Mouse (Mus musculus): ENCODE results near the gene Fbxl12. TPM values are rescaled to one million over a fixed set of nuclear protein-coding genes. Genes with fewer than 3 reads are reported as not detected.
"Not testable (repeated sequence)": the region's sequence is repeated elsewhere in the genome, so short reads cannot be mapped to it uniquely, and the experiment has no call there.

Fbxl12 gene
- 21.5 and 21.6 TPM in 2 replicates for polyA plus RNA-seq (2016; fragmentation: Nextera tagmentation; extraction: Ambion mirVana)

DNA sequence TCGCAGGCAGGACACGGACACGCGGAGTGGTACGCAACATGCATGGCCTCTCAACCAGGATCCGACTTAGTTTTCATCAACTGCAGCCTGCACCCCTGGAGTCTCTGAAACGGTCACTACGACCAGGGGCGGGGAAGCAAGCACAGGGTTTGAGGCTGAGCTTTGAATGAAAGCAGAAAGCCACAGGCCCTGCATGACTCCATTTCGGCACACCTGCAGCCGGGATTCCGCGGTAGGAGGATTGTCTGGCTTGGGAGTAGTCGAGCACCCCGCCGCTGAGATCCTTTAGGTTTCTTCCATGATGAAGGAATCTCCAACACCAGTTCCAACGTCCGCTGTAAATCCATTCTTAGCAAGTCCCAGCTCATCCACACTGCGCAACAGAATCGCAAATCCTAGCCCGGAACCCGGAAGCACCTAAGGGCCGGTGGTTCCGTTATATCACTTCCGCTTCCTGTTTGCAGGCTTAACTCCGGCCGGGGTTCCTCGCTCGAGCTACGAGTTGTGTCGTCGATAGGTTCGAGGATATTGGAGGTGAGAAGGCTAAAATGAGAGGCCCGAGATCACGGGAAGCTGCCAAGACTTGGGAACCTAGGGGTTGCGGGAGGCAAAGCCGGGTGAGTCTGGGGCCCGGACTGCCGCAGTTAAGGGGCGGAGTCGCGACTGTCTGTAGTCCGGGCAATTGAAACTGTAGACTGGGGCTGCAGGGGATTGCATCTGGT lies at the start of gene Fbxl12:
Fbxl12 (minus strand) TSS at position 408 of the 722 bp plus-strand sequence.
- peak; percentile 82 for DNase-seq (ENCODE audit: low spot score)
- peak within 1 kb of the TSS; percentile 62 for H3K27ac ChIP-seq
- H3K27me3 ChIP-seq (ENCODE audit: low read depth, poor library complexity, severe bottlenecking) = no peaks in the 10 kb centered on the region
- H3K9me3 ChIP-seq (replicated peaks) = no peaks in the 10 kb centered on the region
- H3K4me3 ChIP-seq = peak within 1 kb of the TSS; percentile 84
- peaks cover 33% of the 10 kb centered on the region for H3K36me3 ChIP-seq
- under 1% methylated on average over 43 of the region's 43 CpGs for WGBS
- H3K4me1 ChIP-seq = peaks cover 21% of the 10 kb centered on the region

DNA sequence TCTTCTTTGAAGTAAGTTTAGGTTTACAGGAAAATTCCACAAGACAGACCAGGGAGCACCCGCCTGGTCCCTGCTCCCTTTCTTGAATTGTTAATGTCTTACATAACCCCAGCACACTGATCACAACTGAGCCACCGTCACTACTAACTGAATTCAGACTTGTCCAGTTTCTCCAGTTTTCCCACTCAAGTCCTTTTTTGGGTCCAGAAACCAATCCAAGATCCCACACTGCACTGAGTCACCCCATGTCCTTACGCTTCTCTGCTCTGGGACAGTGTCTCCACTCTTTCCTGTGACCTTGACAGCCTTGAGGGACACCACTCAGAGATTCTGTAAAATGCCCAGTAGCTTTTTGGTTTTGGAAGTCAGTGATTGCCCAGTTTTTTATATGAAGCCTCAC lies 48.3 kb upstream of the Fbxl12 start:
- Histone ChIP-seq H3K27ac (no peak overlapping the region), H3K36me3 (no peaks in the 10 kb centered on the region), H3K27me3 (ENCODE audit: low read depth, poor library complexity, severe bottlenecking) (peaks cover 41% of the 10 kb centered on the region), H3K4me3 (no peak overlapping the region), H3K4me1 (peaks cover 17% of the 10 kb centered on the region), H3K9me3 (replicated peaks) (no peaks in the 10 kb centered on the region)
- no peak for DNase-seq (ENCODE audit: low spot score)
- WGBS = 89% methylated on average over 3 of the region's 3 CpGs

DNA sequence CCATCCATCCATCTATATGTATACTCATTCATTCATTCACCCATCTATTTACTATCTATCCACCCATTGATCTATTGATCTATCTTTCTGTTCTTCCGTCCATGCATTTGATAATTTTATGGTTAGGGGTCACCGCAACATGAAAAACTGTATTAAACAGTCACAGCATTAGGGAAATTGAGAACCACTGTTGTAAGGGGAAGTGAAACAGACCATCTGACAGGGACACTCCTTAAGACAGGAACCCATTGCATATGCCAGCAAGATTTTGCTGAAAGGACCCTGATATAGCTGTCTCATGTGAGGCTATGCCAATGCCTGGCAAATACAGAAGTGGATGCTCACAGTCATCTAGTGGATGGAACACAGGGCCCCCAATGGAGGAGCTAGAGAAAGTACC lies 45.9 kb upstream of the Fbxl12 start:
- H3K9me3 ChIP-seq (replicated peaks); H3K36me3 ChIP-seq; DNase-seq (ENCODE audit: low spot score); H3K27ac ChIP-seq; H3K4me3 ChIP-seq: not testable (repeated sequence)
- 94% methylated on average over 2 of the region's 2 CpGs for whole genome bisulfite sequencing
- peaks cover 24% of the 10 kb centered on the region for H3K27me3 ChIP-seq (ENCODE audit: low read depth, poor library complexity, severe bottlenecking)
- peaks cover 17% of the 10 kb centered on the region for H3K4me1 ChIP-seq

DNA sequence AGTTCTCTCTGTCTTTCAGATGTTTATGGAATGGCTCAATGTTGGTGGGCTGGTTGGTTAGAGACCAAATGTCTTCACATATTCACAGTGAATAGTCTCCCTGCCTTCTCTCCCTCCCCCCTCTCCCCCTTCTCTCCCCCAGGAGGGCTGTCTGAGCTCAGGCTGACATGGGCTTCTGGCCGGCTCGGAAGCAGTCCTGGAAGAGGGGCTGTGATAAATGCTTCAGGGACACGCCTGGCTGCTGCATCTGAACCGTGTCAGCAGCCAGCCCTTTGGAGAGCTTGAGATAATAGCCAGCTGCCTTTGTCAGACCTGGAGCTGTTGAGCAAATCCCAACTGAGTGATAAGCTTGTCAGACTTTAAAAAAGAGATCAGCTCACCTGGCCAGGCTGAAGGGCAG lies 45.3 kb upstream of the Fbxl12 start:
- H3K4me3 ChIP-seq = no peak overlapping the region
- H3K27me3 ChIP-seq (ENCODE audit: low read depth, poor library complexity, severe bottlenecking) = peaks cover 19% of the 10 kb centered on the region
- H3K36me3 ChIP-seq = no peaks in the 10 kb centered on the region
- WGBS = 6% methylated on average over 4 of the region's 4 CpGs
- H3K4me1 ChIP-seq = peaks cover 13% of the 10 kb centered on the region
- no peak overlapping the region for H3K27ac ChIP-seq
- no peak for DNase-seq (ENCODE audit: low spot score)
- no peaks in the 10 kb centered on the region for H3K9me3 ChIP-seq (replicated peaks)

DNA sequence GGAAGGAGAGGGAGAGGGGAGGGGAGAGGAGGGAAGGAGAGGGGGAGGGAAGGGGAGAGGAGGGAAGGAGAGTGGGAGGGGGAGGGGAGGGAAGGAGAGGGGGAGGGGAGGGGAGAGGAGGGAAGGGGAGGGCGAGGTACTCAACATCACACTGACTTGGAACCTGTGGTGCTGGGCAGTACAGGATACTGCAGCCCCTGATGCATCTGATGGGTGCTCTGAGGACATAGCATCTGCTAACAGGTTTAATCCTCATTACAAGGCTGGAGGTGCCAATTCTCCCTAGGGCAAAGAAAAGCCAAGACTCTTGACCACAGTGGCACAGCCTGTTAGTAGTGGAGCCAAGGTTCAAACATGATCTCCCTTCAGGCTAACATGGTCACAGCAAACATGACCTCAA lies 44.8 kb upstream of the Fbxl12 start:
- Histone ChIP-seq H3K4me1 (peaks cover 8% of the 10 kb centered on the region), H3K4me3 (no peak overlapping the region), H3K9me3 (replicated peaks) (no peaks in the 10 kb centered on the region), H3K27ac (no peak overlapping the region), H3K36me3 (no peaks in the 10 kb centered on the region), H3K27me3 (ENCODE audit: low read depth, poor library complexity, severe bottlenecking) (peaks cover 14% of the 10 kb centered on the region)
- 43% methylated on average over 1 of the region's 1 CpGs for WGBS
- no peak for DNase-seq (ENCODE audit: low spot score)

DNA sequence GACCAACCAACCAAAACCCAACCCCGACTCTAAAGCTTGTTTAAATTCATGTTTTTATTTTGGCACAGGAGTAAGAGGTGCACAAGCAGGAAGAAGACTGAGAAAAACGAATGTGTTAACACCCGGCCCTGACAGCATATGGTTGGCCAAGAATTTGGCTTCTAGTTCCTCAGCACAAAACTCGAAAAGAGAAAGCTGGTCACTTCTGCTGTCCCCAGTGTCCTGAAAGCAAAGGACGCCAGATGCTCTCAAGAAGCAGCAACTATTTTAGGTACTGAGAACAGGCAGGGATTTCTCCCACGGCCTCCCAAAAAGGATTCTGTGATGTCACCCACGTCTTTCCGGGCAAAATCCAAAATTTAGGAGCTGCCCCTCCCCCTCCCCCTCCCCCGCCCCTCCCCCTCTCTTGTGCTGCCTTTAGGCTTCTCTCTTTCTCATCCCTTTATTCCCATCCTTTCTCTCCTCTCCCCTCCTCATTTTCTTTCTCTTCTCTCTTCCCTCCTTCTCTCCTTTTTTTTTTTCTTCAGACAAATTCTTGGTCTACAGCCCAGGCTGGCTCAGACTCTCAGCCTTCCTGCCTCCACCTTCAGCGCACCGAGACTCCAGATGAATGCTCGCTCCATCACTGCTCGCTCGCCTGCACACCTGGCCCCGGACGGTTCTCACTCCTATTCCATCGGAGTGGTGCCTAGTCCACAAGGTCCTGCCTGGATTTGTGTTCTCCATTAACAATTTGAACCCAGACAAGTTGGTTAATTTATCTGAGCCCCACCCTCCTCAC lies 40.7 kb upstream of the Fbxl12 start:
- DNase-seq (ENCODE audit: low spot score) = no peak
- no peaks in the 10 kb centered on the region for H3K9me3 ChIP-seq (replicated peaks)
- WGBS = 61% methylated on average over 16 of the region's 17 CpGs
- H3K4me1 ChIP-seq = 0 out of 2 replicates have a peak, but pooled peaks cover 7% of the 10 kb centered on the region
- H3K27me3 ChIP-seq (ENCODE audit: low read depth, poor library complexity, severe bottlenecking) = no peaks in the 10 kb centered on the region
- no peak overlapping the region for H3K4me3 ChIP-seq
- H3K36me3 ChIP-seq = no peaks in the 10 kb centered on the region
- H3K27ac ChIP-seq = no peak overlapping the region

DNA sequence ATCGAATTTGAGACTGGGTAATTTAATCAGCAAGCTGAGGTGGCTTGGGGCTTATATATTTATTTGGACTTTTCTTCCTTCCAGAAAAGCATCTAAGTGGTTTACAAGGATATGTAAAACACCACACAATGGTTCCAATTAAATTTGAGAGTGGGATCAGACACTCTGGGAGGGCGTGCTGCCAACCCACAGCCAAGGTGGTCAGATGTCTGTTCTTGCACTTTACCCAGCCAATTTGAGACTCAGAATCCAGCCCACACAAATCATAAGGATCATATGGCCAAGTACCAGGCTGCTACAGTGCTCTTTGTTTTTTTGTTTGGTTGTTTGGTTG lies 37.8 kb upstream of the Fbxl12 start:
- Histone ChIP-seq H3K27me3 (ENCODE audit: low read depth, poor library complexity, severe bottlenecking) (no peaks in the 10 kb centered on the region), H3K9me3 (replicated peaks) (no peaks in the 10 kb centered on the region), H3K27ac (no peak overlapping the region), H3K4me3 (no peak overlapping the region), H3K36me3 (no peaks in the 10 kb centered on the region), H3K4me1 (no peaks in the 10 kb centered on the region)
- no peak for DNase-seq (ENCODE audit: low spot score)
- 67% methylated on average over 2 of the region's 2 CpGs for WGBS

DNA sequence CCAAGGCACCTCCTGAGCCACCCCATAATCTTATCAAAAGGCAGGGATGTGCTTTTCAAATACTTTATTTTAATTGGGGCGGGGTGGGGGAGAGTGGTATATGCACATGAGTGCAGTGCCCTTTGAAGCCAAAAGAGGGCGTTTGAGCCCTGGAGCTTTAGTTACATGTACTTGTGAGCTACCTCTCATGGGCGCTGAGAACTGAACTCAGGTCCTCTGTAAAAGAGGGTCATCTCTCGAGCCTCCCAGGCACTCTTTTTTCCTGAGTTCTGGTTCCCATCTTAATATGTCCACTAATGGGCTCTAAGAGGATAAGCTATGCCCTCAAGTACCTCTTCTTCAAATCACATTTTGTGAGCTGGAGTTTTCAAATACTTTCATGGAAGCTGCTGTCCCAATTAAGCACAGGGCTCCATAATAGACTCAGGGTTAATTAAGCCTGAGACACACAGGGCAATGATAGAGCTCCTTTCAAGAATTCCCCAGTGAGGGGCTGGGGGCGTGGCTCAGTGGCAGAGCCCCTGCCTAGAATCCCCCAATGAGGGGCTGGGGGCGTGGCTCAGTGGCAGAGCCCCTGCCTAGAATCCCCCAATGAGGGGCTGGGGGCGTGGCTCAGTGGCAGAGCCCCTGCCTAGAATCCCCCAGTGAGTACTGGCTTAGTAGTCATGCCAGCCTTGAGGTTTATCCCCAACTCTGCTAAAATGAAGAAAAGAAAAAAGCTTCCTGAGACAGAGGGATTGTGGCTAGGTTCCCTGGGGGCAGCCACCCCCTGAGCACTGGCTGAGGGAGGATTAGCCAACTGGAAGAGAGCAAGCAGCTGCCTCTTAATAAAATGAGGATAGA lies 37.2 kb upstream of the Fbxl12 start:
- Histone ChIP-seq H3K27me3 (ENCODE audit: low read depth, poor library complexity, severe bottlenecking) (no peaks in the 10 kb centered on the region), H3K36me3 (no peaks in the 10 kb centered on the region), H3K27ac (no peak overlapping the region), H3K4me3 (no peak overlapping the region), H3K9me3 (replicated peaks) (no peaks in the 10 kb centered on the region), H3K4me1 (no peaks in the 10 kb centered on the region)
- DNase-seq (ENCODE audit: low spot score) = no peak
- WGBS = 48% methylated on average over 7 of the region's 7 CpGs

DNA sequence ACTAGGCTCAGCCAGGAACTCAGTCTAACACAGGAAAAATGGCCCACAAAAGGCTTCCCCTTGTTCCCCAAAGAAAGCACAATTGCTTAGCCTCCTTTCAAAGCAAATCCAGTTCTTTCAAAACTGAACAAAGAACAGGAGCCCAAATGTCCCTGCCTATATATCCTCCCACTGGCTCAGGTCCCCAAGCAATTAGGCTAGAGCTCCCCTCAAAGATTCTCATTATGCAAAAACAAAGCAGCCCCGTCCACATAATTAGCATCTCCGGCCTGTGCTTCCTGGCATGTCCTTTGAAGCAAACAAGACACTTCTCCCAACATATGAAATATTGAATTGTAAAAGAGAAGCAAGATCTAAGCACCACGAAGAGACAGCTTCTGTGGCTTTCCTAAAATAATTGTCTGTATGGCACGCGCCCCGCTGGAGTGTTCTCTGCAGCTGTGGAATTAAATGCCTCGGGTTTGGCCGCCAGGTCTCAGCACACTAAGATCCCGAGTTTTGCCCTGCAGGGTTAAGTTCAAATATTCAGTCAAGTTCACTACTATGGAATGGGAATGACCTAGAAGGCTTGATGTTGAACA lies 35.9 kb upstream of the Fbxl12 start:
- no peaks in the 10 kb centered on the region for H3K27me3 ChIP-seq (ENCODE audit: low read depth, poor library complexity, severe bottlenecking)
- 85% methylated on average over 9 of the region's 9 CpGs for WGBS
- no peak overlapping the region for H3K27ac ChIP-seq
- no peak for DNase-seq (ENCODE audit: low spot score)
- no peaks in the 10 kb centered on the region for H3K36me3 ChIP-seq
- no peaks in the 10 kb centered on the region for H3K4me1 ChIP-seq
- no peaks in the 10 kb centered on the region for H3K9me3 ChIP-seq (replicated peaks)
- H3K4me3 ChIP-seq = no peak overlapping the region

DNA sequence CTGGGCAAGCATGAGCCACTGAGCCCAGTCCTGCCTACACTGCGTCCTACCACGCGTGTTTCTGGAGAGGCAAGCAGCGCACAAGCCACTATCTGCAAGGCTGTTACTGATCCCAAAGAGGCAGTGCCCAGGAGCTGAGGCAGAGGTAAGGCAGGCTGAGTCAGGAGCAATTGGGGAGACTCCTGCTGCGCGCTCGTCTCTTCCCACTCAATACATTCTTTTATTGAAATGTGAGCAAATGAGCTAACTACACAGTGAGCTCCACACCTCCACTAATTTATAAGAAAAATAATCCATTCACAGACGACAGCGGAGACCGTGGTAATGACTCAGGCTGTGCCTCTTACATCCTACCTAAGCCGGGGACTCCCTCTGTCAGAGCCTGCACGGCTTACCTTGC lies 33.3 kb upstream of the Fbxl12 start:
- Histone ChIP-seq H3K36me3 (no peaks in the 10 kb centered on the region), H3K27me3 (ENCODE audit: low read depth, poor library complexity, severe bottlenecking) (no peaks in the 10 kb centered on the region), H3K4me3 (no peak overlapping the region), H3K27ac (no peak overlapping the region), H3K9me3 (replicated peaks) (no peaks in the 10 kb centered on the region), H3K4me1 (no peaks in the 10 kb centered on the region)
- WGBS = 94% methylated on average over 12 of the region's 12 CpGs
- DNase-seq (ENCODE audit: low spot score) = no peak

DNA sequence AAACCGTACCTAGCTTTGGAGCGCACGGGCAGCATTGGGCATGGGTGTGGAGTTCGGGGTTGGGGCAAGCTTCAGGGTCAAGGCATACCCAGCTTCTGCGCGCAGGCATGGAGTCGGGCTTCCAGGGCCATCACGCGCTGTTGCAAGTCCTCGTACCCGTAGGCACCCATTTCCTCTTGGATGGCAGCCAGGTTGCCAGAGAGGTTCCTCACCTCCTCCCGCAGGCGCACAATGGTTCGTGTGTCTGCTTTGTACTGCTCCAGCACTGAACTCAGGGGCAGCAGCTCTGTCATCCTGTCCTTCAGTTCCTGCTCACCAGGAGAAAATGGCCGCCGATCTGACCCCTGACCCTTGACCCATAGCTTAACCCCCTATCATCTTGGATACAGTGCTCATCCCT lies 27.5 kb upstream of the Fbxl12 start:
- Histone ChIP-seq H3K9me3 (replicated peaks) (no peaks in the 10 kb centered on the region), H3K4me1 (no peaks in the 10 kb centered on the region), H3K27me3 (ENCODE audit: low read depth, poor library complexity, severe bottlenecking) (no peaks in the 10 kb centered on the region), H3K4me3 (no peak overlapping the region), H3K27ac (no peak overlapping the region), H3K36me3 (no peaks in the 10 kb centered on the region)
- no peak for DNase-seq (ENCODE audit: low spot score)
- 93% methylated on average over 16 of the region's 16 CpGs for WGBS

DNA sequence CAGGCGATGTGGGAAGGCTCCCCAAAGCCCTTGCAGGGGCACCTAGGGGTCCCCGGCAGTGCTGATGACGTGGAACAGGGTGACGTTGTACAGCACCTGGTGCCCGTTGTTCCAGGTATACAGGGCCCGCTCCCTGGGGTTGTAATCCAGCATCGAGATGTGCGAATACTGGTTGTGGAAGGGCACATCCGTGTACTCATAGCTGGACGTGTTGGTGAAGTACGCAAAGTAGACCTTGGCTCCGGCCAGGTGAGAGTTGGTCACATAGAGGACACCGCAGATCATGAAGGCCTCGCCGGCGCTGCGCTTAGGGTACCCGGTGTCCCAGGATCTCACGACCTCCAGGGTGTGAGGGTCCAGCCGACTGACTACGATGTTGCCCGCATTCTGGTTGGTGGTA lies 23.5 kb upstream of the Fbxl12 start:
- H3K36me3 ChIP-seq = peaks cover 24% of the 10 kb centered on the region
- H3K4me3 ChIP-seq = no peak overlapping the region
- no peak for DNase-seq (ENCODE audit: low spot score)
- H3K4me1 ChIP-seq = peaks cover 13% of the 10 kb centered on the region; the same call in 1 of the 2 replicates
- WGBS = 94% methylated on average over 22 of the region's 22 CpGs
- H3K27me3 ChIP-seq (ENCODE audit: low read depth, poor library complexity, severe bottlenecking) = no peaks in the 10 kb centered on the region
- no peak overlapping the region for H3K27ac ChIP-seq
- H3K9me3 ChIP-seq (replicated peaks) = no peaks in the 10 kb centered on the region
